Mouse (Mus musculus): ENCODE measurements around the gene Palm2.

DNA sequence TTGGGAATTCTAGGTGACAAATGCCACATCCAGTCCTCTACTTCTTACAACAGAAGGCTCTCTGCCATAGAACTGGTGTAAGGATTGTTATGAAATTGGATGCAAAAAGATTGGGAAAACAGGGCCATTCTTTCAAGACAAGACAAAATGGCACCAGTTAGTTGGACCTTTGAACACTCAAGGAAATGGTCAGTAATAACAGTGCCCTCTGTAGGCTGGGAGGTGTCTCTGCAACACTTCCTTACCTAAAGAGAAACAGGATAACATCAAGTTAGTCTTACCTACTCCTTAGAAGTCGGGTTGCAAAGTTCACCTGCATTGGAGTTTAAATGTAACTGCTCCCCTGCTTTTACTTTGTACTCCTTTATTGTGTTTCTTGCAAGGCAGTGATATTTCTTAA lies 285.3 kb downstream of the Palm2 start:
- TF ChIP-seq CTCF (IDR thresholded peaks at IDR 0.05; ENCODE audit: low read depth, low read length) (no peak), POLR2A (IDR thresholded peaks at IDR 0.05; ENCODE audit: borderline replicate concordance, low read depth, low read length) (no peak)
